Mouse (Mus musculus) ovary, adult 2 months (tissue): ENCODE data around the gene Bag3. TPM values are rescaled to one million over a fixed set of nuclear protein-coding genes. Genes with fewer than 3 reads are reported as not detected.

ENCODE experiments used
- polyA plus RNA-seq: library from polyadenylated mRNA; depleted of rRNA; stranded (reverse); fragments of >200 nt; gene quantifications from 2 replicates; pipeline ENCODE4 v1.2.3, GENCODE M21; 2012; rRNA removed

Gene Bag3
- 62.0 and 72.8 TPM in 2 replicates for polyA plus RNA-seq

GRCm38 (mm10) chr7:128523349-128523961 is at the start of gene Bag3:
TSS of gene Bag3 (plus strand) at chr7:128523616.

Other genes with a start within 250 kb of the Bag3 start
- gene BC017158, start 225.4 kb upstream of the Bag3 start, polyA plus RNA-seq, result 96.8 and 102 TPM in 2 replicates
- gene Rgs10, start 104.9 kb upstream of the Bag3 start, polyA plus RNA-seq, result 9.9 and 17.0 TPM in 2 replicates
- 33.9 and 36.5 TPM in 2 replicates for gene Tial1, start 61.9 kb upstream of the Bag3 start, polyA plus RNA-seq
- gene Inpp5f, start 87.7 kb downstream of the Bag3 start, polyA plus RNA-seq, result 6.7 and 6.9 TPM in 2 replicates
- 48.7 and 51.9 TPM in 2 replicates for gene Mcmbp, start 216.9 kb downstream of the Bag3 start, polyA plus RNA-seq
- 19.9 and 44.6 TPM in 2 replicates for gene Sec23ip, start 221.3 kb downstream of the Bag3 start, polyA plus RNA-seq